Mouse (Mus musculus): ENCODE results near the gene Ugt1a5.
"Not testable (repeated sequence)": the region's sequence is repeated elsewhere in the genome, so short reads cannot be mapped to it uniquely, and the experiment has no call there.

Gene Ugt1a5

DNA sequence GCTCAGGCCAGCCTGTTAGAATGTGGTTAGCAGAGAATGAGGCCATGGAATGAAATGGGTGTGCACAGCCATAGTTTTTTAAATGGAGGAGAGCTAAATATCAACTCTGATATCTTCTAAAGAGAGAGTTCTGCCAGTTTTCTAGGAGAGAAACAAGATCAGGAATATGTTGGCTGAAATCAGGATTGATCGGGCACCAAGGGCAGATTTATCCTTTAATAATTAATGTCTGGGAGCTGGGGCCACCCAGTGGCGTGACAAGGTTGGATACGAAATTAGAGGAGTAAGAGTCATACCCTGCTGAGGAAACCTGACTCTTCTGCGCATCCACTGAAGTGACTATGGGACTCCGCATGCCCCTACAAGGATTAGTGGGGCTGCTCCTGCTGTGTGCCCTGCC, at the start of gene Ugt1a5:
TSS of gene Ugt1a5 (plus strand) at position 302 of the 400 bp plus-strand sequence.
- no peak for DNase-seq (ENCODE audit: low spot score in 2 of 2)

- DNase-seq (ENCODE audit: low spot score in 2 of 2), result not testable (repeated sequence)
These were observed 45.3 kb upstream of the Ugt1a5 start for GRCm38 (mm10) chr1:88120550-88120949.

GRCm38 (mm10) chr1:88121521-88121920, 44.3 kb upstream of the Ugt1a5 start:
- DNase-seq (ENCODE audit: low spot score in 2 of 2), result not testable (repeated sequence)

DNA sequence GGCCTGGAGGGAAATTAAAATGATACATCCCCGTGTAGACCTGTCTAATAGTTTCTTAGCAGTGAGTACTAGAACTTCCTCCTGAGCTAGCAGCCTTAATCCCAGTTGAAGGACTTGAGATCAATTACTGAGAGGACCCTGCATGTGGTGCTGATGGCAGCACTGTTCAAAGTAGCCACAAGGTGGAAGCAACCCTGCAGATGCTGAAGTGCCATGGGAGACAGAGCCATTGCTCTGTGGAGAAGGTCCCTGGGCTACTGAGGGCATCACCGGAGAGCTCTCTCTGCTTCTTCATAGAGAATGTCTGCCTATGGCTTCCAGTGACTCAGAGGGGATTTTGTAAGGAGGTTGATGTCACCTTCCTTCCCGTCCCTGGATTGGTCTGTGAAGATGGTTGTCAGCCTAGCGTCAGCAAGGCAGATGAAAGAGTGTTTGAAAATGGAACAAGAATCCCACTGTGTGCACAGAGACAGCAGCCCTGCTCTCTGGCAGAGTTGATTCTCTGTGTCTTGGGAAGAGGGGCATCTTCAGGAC, 39.9 kb upstream of the Ugt1a5 start:
- not testable (repeated sequence) for DNase-seq (ENCODE audit: low spot score in 2 of 2)

DNA sequence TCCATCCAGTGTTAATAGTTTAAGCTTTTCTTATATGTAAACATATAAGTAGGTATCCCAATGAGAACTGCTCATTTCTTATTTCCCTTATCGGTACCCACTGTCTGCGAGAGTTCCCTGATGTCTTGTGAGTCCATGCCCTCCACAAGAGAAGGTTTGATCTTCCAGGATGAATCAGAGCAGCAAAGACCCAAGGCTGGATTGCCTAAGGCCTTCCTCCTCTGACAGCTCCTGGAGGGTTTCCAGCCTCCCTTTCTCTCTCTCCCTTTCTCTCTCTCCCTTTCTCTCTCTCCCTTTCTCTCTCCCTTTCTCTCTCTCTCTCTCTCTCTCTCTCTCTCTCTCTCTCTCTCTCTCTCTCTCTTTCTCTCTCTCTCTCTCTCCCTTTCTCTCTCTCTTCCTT, 36.7 kb upstream of the Ugt1a5 start:
- DNase-seq (ENCODE audit: low spot score in 2 of 2), result not testable (repeated sequence)

- DNase-seq (ENCODE audit: low spot score in 2 of 2), result not testable (repeated sequence)
These were observed 35.6 kb upstream of the Ugt1a5 start for GRCm38 (mm10) chr1:88130223-88130622.

GRCm38 (mm10) chr1:88133908-88134456, 31.8 kb upstream of the Ugt1a5 start:
- DNase-seq (ENCODE audit: low spot score in 2 of 2), result no peak

- not testable (repeated sequence) for DNase-seq (ENCODE audit: low spot score in 2 of 2)
These were observed 31.3 kb upstream of the Ugt1a5 start, which contains the start of gene Ugt1a6a for GRCm38 (mm10) chr1:88134457-88135011. Ugt1a6a (plus strand) TSS chr1:88134809.

GRCm38 (mm10) chr1:88135229-88135904, 30.4 kb upstream of the Ugt1a5 start:
- DNase-seq (ENCODE audit: low spot score in 2 of 2), result not testable (repeated sequence)

DNA sequence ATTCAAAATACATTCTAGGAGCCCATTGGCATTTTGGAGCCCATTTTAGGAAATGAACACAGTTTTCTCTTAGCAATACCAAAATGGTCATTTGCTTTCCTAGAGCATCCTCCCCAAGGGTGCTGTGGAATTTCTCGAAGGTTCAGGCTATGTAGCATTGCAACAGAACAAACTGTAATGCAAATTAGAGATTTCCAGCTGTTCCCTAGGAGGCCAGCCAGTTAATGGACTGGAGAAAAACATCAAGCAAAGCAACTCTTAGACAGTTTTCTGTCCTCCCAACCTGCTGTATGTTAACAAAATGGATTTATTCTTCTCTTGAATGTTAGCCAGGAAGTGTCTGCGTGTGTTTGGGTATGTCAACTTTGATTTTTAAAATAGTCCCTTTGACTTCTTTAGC, 29.2 kb upstream of the Ugt1a5 start:
- DNase-seq (ENCODE audit: low spot score in 2 of 2), result no peak

DNA sequence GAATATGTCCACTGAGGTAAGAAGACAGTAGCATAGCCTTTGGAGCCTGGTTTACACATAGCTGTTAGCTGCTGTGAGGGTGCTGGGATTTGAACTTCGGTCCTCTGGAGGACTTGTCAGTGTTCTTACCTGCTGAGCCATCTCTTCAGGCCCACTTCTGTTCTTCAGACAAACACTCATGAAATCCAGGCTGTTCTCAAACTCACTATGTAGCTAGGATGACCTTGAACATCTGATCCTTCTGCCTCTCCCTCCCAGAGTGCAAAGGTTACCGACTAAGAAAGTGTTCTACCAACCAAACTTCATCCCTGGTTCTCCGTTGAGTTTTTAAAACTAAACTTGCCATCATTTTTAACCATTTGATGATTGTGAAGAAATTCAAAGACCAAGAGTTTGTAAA, 28.5 kb upstream of the Ugt1a5 start:
- no peak for DNase-seq (ENCODE audit: low spot score in 2 of 2)

GRCm38 (mm10) chr1:88138145-88138544, 27.7 kb upstream of the Ugt1a5 start:
- no peak for DNase-seq (ENCODE audit: low spot score in 2 of 2)

DNA sequence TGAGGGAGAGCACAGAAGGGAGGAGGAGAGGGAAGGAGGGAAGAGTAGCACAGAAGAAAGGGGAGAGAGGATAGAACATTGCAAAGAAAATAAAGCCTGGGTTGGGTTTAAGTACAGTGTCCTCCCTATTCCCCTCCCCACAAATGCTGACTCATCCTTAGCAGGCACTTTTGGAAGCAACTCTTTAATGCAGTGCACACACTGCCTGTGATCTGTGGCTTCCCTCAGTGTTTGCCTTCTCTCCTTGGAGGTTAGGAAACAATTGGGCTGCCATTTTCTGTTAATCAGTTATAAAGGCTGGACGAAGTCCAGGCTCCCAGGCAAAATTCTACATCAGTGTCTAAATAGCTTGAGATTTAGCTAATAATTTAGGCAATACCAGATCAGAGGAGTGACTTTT, 25.3 kb upstream of the Ugt1a5 start:
- not testable (repeated sequence) for DNase-seq (ENCODE audit: low spot score in 2 of 2)

GRCm38 (mm10) chr1:88143966-88144675, 21.7 kb upstream of the Ugt1a5 start:
- peak in 1 of 2 experiments; percentile 59 for DNase-seq (ENCODE audit: low spot score in 2 of 2)

- DNase-seq (ENCODE audit: low spot score in 2 of 2), result not testable (repeated sequence)
These were observed 20.5 kb upstream of the Ugt1a5 start for GRCm38 (mm10) chr1:88145278-88145677.

GRCm38 (mm10) chr1:88150133-88150532, 15.7 kb upstream of the Ugt1a5 start:
- DNase-seq (ENCODE audit: low spot score in 2 of 2), result not testable (repeated sequence)

GRCm38 (mm10) chr1:88158430-88158829, 7.4 kb upstream of the Ugt1a5 start:
- no peak for DNase-seq (ENCODE audit: low spot score in 2 of 2)

GRCm38 (mm10) chr1:88172190-88172589, 6.4 kb downstream of the Ugt1a5 start:
- DNase-seq (ENCODE audit: low spot score in 2 of 2), result not testable (repeated sequence)

- no peak for DNase-seq (ENCODE audit: low spot score in 2 of 2)
These were observed 13.8 kb downstream of the Ugt1a5 start for GRCm38 (mm10) chr1:88179657-88180056.

DNA sequence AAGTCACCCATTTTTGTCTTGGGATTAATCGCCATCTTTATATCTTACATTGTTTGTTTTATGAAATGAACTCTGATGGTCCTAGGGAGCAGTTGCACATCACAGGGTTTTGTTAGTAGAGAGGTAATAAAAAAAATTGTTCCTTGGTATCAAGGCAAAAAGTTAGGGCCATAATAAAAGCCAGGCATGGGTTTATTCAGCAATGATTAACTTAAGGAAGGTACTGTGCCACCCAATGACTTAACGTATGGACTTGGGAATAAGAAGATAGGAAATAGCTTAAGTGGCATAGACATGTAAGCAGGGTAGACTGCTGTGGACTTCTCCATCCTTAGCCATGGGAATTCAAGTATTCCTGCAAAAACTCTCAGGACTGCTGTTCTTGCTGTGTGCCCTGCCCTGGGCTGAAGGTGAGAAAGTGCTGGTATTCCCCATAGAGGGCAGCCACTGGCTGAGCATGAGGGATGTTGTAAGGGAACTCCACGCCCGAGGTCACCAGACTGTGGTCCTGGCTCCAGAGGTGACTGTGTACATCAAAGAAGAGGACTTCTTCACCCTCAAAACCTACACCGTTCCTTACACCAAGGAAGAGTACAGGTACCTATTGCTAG, 20.6 kb downstream of the Ugt1a5 start:
- no peak for DNase-seq (ENCODE audit: low spot score in 2 of 2)

DNA sequence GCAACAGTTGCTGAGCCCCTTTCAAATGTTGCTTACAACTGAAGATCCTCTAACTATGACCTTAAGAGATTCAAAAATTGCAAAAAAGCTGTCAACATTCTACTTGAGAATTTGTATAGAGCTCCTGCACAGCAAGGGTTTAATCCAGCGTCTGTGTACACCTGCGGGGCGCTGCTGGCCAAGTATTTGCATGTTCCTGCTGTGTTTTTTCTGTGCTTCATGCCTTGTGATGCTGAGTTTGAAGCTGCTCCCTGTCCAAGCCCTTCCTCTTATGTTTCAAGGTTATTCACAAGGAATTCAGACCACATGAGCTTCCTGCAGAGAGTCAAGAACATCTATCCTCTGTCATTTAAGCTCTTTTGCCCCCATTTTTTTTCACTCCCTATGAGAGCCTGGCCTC, 26.3 kb downstream of the Ugt1a5 start:
- no peak for DNase-seq (ENCODE audit: low spot score in 2 of 2)

DNA sequence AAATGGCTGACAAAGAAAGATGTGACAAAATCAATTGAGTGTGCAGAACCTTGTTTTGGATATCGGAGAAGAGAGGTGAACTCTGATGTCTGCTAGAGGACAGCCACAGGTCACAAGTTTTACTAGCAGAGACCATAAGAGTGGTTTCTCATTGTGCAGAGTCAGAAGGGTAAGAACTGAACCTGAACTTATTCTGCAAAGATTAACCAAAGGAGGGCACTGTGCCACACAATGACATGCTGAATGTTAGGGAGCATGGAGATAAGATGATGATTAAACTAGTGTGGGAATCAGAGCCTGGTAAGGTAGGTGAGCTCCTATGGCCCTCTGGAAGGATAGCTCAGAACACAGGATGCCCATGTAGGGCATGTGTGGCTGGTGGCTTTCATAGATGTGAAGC, 29.9 kb downstream of the Ugt1a5 start:
- no peak for DNase-seq (ENCODE audit: low spot score in 2 of 2)
